Mouse (Mus musculus) left cerebral cortex, adult 18-20 months (tissue): ENCODE data around the gene Gad2. TPM values are rescaled to one million over a fixed set of nuclear protein-coding genes. Genes with fewer than 3 reads are reported as not detected.

ENCODE experiments used
- DNase-seq, 2 experiments: peaks; one replicate each; pipeline ENCODE4 v3.0.0; 2021 to 2022; ENCODE audit warnings: low spot score in 2 of 2, mixed read lengths in 1 of 2
- total RNA-seq, 2 experiments: library from RNA; stranded (reverse); gene quantifications; 2 replicates each; pipeline ENCODE4 v1.2.3; 2021

Gad2 gene
- total RNA-seq, 2 experiments from 2014 or later: 107 to 116 TPM

DNA sequence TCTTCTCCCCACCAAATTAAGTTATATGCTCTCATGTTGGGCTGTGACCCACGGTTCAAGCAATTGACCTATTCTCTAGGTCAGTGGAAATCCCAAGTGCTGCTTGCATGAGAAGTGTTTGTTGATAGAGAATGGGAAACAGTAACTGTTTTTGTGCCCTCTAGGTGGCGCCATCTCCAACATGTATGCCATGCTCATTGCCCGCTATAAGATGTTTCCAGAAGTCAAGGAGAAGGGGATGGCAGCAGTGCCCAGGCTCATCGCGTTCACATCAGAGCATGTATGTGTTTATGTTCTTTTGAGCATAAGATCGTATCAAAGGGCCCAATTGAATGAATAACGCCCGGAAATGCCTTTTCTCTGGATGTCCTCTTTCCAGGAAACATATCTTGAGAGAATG lies 12.8 kb downstream of the Gad2 start:
- no peak for DNase-seq

DNA sequence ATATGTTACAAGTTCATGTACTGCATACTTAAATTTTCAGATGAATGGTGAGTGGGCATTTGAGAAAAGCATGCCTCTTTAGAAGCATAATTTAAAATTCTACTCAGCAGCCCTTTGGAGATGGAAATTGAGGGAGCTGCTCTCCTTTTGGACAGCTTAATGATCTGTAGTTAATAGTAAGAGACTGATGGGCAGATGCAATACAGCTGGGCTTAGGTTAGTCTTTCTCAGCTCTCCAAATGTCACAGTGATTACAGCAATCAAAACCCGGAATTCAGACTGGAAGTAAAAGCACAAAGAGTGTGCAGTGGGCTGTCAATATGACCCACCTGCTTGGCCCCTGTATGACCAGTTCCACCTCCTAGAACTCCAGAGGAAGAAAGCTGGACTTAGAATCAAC lies 24.1 kb downstream of the Gad2 start:
- no peak for DNase-seq

DNA sequence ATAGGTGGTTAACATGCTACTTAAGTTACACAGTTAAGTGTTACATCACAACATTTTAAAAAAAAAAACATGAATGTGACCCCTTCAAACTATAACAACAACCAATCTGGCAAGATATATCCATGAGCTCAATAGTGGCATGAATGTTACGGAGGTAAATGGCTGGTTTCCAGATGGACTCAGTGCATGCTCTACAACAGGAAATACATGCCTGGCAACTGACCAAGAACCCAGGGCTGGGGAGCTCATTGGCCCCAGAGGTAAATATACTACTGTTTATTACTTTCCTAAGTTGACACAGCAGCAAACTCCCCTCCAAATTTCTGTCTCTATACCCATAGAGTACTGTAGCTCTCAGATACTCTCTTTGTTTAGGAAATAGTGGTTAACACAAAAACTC lies 26.4 kb downstream of the Gad2 start:
- no peak for DNase-seq

DNA sequence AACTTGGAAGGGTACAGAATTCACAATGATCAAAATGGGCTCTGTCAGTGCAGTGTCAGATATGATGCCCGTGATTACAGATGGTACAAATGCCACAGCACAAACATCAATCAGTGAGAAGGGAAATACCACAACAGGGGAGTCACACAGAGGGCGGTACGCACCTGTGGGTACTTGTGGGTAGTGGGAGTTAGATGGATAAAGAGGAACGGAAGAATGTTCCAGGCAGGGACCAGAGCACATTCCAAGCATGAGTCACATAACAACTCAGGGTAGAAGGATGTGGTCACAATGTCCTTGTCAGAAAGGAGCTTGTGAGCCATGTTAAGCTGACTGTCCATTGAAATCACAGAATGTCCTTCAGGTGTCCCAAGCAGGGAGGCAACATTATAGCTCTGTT lies 29.8 kb downstream of the Gad2 start:
- no peak for DNase-seq

DNA sequence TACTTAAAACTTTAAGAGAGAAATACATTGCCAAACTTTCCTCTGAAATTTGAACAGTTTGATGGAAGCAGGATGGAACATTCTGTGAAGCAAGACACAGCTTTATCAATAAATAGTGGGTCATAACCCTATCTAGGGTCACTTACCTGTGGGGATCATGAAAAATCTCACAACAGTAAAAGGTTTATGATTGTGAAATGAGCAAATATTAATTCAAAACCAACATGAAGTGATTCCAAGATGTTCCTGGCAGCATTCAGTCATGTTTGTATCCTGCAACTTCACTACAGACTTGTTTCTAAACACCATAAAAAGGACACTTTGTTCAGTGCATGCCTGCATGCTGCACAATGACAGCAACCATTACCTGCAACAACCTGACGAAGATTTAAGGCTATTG lies 41.7 kb downstream of the Gad2 start:
- DNase-seq: no peak

DNA sequence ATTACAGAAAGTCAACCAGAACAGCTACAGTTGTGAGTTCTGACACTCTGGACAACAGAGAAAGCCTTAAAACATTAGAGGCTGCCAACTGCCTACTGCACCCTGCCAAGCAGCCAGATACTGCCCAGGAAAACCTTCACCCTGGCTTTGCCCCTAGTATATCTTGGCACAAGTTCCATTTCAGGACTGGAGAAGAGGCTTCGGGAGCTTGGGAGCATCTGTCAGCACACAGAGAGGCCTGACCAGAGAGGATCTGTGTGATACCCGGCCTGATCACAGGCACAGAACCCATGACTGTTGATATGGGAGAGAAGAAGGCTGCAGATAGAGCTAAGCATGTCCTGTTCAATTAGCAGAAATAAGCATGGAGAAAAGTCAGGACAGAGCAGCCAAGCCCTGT lies 48.4 kb downstream of the Gad2 start:
- no peak for DNase-seq

DNA sequence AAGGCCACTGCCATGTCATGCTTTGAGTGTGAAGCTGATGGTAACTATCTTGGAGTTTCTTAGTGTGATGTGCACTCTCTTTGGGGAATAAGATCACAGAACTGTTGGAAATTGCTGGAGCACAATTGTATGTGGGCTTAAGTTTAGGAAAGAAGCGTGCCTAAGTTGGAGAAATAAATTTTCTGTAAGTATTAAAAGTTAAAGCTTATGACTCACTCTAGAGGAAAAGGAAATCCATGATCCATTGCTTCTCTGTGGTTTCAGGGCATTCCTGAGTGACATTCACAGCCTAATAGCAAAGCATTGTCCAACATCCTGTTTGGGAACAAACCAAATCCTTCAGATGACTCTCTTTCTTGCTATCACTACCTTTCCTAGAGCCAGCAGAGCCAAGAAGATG lies 49.3 kb downstream of the Gad2 start:
- DNase-seq: no peak

DNA sequence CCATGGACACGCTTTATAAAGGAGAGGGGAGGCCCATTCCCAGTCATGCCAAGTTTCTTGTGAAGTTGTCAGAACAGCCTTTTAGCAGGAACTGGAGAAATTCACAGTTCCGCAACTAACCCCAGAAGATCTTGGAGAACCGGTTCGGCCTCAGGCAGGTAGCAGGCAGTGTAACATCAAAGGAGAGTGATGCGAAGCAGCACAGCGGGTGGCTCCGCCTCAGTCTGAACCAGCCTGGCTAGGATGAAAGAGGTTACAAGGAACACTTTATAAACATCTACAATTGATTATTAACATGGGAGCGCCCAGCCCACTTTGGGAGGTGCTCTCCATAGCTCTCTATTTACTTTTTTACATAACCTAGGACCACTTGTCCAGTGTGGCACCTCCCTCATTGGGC lies 55.1 kb downstream of the Gad2 start:
- DNase-seq: no peak

DNA sequence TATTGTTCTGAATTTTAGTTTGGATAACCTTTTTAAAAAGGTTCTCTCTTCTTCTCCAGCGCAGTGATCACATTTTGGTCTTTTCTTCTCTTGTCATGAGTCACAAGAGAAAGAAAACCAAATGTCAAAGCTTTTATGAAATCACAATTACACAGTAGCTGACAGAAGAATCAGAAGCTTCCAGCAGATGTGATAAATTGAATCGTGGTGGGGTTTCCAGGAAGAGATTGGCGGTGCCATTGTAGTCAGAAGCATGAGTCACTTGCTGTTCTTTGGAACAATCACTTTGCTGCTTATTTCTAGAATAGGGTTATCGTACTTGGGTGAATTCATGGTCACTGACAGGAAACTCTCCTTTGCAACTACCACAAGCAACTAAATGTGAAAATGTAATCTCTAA lies 57.9 kb downstream of the Gad2 start:
- DNase-seq: no peak

DNA sequence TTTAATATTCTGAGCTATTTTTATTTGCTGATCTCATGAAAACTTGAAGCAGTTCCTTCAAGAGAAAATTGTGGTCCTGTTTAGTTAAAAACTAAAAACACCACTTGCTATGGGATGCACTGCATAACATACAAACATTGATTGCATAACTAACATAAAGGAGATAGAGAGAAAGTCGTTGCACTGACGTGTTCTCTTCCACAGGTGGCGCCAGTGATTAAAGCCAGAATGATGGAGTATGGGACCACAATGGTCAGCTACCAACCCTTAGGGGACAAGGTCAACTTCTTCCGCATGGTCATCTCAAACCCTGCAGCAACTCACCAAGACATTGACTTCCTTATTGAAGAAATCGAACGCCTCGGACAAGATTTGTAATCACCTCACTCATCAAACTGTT lies 68.0 kb downstream of the Gad2 start:
- DNase-seq: no peak

DNA sequence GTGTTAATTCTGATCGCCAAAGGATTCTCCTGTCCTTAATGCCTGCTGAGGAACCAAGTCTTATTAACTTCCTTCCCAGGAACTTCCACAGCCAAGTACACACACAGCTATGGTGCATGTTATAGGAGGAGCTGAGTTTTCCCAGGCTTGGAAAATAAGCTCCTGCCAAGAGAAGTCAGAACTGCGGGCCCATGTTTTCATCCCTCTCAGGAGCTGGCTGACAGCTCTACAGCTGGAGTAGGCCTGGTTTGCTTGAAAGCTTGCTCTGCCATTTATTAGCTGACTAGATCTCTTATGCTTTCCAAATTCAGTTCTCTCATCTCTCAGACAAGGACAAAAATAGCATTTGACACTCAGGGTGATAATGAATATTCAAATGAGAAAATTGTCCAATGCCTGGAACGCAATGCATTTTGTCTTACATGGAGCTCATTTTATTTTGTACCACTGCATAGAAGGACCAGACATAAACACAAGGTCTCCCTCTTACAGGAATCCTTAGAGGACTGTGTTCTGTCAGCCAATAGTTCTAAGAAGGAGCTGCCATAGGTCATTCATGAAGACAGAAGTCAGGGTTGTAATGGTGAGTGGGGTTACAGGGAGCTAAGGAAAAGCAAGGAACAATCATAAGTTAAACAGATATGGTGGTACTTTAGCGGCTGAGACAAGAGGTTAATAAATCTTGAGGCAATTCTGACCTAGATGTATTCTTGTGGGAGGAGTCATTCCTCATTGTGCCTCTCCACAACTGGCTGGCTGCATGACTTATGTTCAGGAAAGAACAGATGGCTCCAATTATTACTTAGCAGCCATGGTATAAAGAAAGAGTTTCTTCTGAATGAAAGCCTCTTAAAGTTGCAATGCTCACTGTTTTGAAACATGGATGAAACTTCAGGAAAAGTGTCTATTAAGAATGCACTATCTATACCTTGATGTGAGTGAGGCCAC lies 83.0 kb downstream of the Gad2 start:
- no peak for DNase-seq

DNA sequence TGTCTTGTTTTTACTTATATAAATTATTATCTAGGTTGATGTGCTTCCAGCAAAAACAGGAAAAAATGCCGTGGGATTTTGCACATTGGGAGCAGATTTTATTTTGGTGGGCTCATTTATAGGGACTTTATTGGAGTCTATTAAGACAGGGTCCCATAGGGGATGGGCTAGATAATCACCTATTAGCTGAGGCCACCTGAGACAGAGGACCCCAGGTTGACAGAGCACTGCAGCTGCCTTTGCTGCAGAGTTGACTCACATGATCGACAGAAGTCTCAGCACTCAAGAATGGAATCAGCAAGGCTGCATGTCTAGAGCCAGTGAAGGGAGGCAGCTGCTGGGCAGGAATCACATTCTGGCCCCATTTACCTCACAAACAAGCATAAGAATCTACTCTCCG lies 84.2 kb downstream of the Gad2 start:
- no peak for DNase-seq

DNA sequence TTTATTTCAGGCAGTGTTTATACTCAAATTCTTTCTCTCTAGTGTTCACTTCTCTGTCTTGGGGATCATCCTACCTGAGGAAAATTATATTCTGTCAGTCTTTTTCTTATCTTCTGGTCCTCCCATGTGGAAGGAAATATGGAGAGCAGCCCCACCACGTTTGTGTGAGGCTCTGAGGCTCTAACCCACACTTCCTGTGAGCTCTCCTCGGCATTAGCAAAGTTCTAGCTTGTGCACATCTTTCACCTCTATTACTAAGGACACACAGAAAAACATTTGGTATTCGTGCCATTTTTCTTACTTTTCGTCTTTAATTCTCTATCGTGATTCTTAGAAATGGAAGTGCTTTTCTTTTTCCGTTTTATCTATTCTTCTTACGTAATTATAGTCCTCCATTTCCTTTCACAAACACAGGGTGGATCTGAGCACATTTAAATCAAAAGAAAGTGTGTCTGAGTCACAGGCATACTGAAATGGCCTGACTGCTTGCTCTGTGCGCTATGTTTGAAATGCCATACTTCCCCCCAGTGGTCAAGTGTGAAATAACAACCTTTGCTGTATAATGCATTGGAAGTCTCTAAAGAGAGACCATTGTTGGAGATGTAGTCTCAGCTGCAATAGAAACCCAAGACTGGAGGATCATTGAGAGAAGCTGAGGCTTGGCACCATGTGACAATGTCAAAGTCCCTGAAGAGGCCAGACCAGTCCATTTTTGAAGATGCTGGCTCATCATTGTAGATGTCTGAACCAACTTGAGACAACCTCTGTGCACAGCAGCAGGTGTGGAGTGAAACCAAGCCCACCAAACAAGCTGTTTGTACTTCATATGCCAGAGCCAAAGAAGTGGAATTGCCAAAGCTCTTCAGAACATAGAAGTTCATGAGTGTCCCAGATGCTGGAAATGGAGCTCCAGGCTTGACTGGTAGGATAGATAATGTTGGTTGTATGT lies 99.8 kb downstream of the Gad2 start:
- DNase-seq: peak; percentile 65 to 73

DNA sequence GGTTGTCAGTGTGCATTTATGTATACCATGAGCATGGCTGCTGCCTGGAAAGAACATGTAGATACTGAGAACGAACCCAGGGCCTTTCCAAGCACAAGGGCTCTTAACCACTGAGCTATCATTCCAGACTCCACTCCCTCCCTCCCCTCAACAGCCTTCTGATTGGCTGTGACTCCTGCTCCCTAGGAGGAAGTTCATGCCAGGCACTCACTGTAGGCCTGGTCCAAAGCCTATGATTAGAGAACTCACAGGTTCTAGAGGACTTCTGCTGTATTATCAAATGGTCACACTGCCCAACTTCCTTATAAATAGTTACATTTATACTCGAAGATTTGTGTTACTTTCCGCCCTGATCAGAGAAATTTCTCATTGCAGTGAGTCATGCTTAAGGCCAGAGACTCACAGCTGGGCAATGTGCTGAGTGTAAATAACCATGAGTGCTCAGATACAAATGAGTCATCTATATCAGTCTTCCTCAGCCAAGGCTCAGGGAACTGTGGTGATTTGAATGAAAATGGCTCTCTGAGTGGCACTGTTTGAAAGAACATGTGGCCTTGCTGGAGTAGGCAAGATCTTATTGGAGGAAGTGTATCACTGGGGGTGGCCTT lies 102.0 kb downstream of the Gad2 start:
- no peak for DNase-seq

DNA sequence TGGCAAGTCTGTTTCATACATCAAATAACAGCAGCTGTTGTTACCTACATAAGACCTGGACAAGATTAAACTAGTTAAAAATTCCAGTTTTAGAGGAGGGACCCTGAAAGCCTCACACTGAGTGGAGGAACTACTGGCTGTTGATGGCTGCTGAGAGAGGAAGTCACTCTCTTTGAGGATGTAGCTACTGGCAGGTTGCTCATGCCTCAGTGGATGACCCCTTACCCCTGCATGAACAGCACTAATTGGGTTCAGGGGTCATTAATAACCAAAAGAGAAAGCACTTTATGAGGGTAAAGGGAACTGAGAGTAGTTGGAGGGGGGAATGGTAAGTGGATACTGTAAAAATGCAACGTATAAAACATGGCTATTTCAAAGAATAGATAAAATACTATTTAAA lies 105.1 kb downstream of the Gad2 start:
- no peak for DNase-seq

DNA sequence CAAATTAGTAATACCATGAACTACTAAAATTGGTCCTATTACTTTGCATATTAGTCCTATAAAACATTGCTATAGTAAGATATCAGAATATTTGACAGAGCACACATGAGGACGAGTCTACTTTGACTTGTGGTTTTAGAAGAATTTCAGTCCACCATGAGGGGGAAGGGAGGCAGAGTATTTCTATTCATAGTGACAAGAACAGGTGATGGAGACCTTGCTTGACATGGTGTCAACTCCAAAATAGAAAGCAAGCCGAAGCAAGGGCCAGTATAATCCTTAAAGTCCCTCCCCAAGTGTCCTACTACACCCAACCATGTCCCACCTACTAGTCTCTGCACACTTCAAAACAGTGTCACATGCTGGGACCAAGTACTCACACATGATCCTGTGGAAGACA lies 114.1 kb downstream of the Gad2 start:
- no peak for DNase-seq

DNA sequence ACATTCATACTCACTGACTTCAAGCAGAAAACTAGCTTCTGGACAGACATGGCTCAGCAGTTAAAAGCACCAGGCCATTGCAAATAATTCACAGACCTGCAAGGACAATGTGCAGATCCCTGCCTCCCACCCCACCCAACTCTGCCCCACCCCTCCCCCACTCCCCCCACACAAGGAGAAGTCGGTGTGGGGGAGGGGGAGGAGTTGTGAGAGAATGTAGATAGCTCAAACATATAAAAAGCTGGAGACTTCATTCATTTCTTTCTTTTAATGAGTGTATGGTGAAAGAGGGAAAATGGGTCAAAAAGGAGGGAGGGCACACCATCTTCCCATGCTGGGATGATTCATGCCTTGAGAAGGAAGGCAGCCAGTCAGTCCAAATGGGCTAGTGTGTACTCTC lies 117.4 kb downstream of the Gad2 start:
- DNase-seq: no peak

DNA sequence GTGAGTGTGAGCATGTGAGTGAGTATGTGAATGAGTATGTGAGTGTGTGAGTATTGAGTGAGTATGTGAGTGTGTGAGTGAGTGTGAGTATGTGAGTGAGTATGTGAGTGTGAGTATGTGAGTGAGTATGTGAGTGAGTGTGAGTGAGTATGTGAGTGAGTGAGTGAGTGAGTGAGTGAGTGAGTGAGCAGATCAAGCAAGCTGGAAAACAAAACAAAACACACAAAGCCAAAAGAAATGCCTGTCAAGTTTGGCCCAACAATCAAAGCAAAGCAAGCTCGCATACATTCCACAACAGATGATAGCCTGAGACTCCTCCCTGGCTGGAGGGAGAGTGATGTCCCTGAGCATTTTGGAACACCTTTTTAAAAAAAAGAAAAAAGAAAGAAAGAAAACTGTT lies 118.4 kb downstream of the Gad2 start:
- no peak for DNase-seq

DNA sequence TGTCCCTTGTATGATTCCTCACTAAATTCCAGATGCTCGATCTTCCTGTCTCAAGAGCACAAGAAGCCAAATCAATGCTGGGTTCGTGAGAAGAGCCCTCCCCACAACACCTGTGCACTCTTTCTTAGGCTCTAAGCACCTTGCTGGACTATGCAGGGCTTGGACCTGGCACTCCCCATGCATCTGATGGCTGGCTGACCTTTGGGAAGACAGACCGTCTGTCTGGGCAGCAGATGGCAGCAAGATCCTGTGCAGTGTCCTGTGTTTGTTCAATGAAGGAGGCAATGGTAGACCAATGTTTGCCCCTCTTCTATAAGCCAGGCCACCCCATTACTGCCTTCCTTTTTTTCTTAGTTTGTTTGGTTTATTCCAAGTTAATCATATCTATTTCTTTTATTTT lies 119.2 kb downstream of the Gad2 start:
- no peak for DNase-seq
